Mouse (Mus musculus) bone marrow macrophage, adult 2 months (primary cell): ENCODE data around the gene Ap1m1. TPM values are rescaled to one million over a fixed set of nuclear protein-coding genes. Genes with fewer than 3 reads are reported as not detected.

Experiments used
- H3K27ac ChIP-seq: 2 replicates; pipeline ENCODE4 v1.5.1; 2012; ENCODE audit warnings: low read depth, low read length; ENCODE audit not compliant: insufficient read depth
- H3K4me1 ChIP-seq: 2 replicates; pipeline ENCODE4 v1.6.1; 2012; ENCODE audit warnings: low read length; ENCODE audit not compliant: control insufficient read depth, insufficient read depth
- H3K4me3 ChIP-seq: 2 replicates; pipeline ENCODE4 v1.5.1; 2012; ENCODE audit warnings: mild to moderate bottlenecking, low read length, moderate library complexity; ENCODE audit not compliant: insufficient read depth
- CTCF ChIP-seq: IDR thresholded peaks from 2 replicates; pipeline ENCODE4 v1.5.1; 2012; ENCODE audit warnings: low read depth, mild to moderate bottlenecking, low read length, moderate library complexity
- POLR2A ChIP-seq: IDR thresholded peaks from 2 replicates; pipeline ENCODE4 v1.6.1; 2012; ENCODE audit warnings: mild to moderate bottlenecking, low read depth, low read length, borderline replicate concordance
- polyA plus RNA-seq: library from polyadenylated mRNA; stranded (reverse); fragments of >200 nt; gene quantifications from 2 replicates; pipeline ENCODE4 v1.2.4, GENCODE M21; 2012; ENCODE audit not compliant: missing spikeins, insufficient read depth, insufficient read length

The Ap1m1 gene
- polyA plus RNA-seq, 1 experiment, result 51.4 TPM

DNA sequence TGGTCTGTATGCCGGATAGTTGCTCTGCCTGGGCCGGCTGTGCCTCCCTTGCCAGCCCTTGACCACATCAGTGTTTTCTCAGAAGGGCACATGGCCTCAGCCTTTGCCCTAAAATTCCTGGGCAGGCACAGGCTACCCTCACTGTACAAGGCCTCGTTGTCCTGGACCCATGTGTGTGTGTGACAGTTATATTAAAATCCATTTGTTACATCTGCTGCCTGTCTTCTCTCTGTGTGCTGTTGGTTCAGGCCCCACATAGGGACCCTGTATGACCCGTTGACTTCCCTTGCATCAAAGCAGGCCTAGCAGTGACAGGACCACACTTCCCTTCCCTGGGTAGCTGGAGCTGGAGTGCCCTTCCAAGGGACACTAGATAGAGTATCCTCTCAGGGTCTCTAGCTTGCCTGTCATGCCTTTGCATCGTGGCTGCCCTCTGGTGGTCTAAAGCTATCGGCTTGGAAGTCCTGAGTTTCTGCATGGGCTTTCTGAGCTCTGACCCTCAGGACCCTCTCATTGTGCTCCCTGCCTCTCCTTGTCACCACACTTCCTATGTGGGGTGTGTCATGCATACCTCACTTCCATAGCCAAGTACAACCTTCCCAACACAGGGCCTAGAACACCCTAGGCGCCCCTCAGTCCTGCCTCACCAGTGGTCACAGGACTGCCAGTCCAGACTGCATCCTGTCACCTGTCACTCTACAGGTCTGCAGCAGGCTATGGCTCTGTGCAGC lies 17.5 kb downstream of the Ap1m1 start:
- TF ChIP-seq POLR2A (no peak), CTCF (peak; percentile 48; the same call in 1 of the 2 replicates)
- H3K4me1 ChIP-seq, result no peaks in the 10 kb centered on the region

DNA sequence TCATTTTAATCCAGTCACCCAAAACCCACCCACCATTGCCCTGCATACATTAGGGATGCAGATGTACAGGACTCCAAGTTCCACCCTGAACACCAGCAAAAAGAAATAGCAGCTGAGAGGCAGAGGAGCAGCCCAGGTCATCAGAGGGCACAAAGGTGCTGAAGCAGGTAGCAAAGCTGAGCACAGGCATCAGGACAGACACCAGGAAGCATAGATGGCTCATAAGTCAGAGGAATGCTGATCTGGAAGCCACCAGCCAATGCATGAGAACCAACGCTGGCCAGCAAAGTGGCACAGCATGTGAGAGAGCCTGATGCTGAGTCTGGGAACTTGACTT lies 18.1 kb downstream of the Ap1m1 start:
- Histone ChIP-seq H3K4me1 (no peaks in the 10 kb centered on the region), H3K4me3 (no peak overlapping the region), H3K27ac (no peak overlapping the region)
- TF ChIP-seq POLR2A, result no peak
- TF ChIP-seq CTCF, result no peak

More for the DNA sequence above, 17.5 kb downstream of the Ap1m1 start:
- Histone ChIP-seq H3K27ac (no peak overlapping the region), H3K4me3 (no peak overlapping the region)

DNA sequence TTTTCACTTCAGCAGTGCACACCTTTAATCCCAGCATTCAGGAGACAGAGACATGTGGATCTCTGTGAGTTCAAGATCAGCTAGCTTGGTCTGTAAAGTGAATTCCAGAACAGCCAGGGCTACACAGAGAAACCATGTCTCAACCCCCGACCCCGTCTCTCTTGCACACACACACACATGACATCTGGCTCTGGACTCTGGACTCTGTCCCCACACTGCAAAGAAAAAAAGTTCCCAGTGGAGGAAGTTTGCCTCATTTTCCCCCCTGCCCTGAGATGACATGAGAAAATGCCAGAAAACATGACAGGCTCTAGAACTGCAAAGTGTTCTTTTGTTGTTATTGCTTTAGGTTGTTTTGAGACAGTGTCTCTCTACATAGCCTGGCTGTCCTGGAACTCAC lies 20.0 kb downstream of the Ap1m1 start:
- no peak for TF ChIP-seq CTCF
- TF ChIP-seq POLR2A, result no peak
- Histone ChIP-seq H3K27ac (no peak overlapping the region), H3K4me1 (no peaks in the 10 kb centered on the region), H3K4me3 (no peak overlapping the region)

DNA sequence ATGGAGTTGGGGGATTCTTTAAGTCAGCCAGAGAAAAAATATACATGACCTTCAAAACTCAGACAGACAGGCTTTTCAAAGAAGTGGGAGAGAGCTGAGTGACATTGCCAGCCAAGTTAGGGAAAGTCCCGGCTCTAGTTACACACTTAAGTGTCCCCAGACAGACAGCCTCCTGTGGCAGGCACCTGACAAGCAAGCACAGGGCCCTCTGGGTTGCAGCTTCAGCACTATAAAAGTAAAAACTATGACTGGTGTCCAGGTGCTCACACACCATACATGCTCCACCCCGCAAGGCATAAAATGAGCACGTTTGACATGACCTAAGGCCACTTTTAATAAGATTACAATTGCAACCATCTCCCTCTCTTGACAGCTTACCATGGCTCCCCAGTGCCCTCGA lies 20.8 kb downstream of the Ap1m1 start:
- H3K4me3 ChIP-seq, result no peak overlapping the region
- H3K4me1 ChIP-seq, result no peaks in the 10 kb centered on the region
- no peak overlapping the region for H3K27ac ChIP-seq
- no peak for TF ChIP-seq POLR2A
- TF ChIP-seq CTCF, result no peak

DNA sequence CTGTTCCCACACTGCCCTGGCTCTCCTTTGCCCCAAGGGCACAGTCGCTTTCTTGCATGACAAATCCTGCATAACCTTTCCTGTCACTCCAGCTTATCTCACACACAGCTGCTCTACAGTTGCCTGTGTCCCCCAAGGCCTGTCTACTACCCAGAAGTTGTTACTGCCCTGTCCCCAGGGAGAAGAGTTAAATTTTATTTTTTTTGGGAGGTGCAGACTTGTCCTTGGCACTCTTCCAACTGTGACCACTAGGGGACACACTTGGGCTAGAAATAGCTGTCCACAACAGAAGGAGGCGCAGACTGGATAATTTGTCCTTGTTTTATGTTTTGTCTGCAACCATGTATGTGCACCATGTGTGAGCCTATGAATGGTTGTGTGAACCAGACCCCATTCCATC lies 21.2 kb downstream of the Ap1m1 start:
- Histone ChIP-seq H3K4me3 (no peak overlapping the region), H3K4me1 (no peaks in the 10 kb centered on the region), H3K27ac (no peak overlapping the region)
- TF ChIP-seq CTCF (peak; percentile 76), POLR2A (no peak)

DNA sequence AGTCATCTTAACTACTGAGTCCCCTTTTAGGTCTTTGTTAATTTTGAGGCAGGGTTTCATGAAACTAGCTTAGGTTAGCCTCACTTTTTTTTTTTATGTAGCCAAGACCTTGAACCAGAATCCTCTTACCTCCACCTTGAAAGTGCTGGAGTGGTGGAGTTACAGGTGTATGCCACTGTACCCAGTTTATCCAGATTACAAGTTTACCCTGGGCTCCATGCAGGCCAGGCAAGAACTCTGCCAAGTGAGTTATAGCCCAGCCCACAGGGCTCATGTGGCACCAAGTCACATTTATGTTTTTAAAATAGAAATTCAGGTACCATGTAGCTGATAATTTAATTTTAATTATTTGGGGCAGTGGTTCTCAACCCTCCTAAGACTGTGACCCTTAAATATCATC lies 21.6 kb downstream of the Ap1m1 start:
- no peaks in the 10 kb centered on the region for H3K4me1 ChIP-seq
- no peak overlapping the region for H3K4me3 ChIP-seq
- TF ChIP-seq CTCF (no peak), POLR2A (no peak)
- no peak overlapping the region for H3K27ac ChIP-seq

DNA sequence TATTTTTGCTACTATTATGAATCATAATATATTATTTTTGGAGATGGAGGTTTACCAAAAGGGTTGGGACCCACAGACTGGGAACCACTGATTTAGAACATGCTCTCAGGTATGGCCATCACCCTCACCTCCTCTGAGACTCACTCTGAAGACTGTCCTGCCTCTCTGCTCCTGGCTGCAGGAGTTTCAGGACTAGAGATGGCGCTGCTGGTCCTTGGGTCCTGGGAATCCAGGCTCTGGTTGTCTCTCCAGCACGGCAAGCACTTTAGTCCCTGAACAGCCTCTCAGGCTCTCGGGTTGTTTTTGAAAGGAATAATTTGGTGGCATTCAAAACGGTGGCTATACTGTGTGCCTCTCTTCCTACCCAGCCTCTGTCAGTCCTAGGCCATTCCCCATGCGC lies 22.1 kb downstream of the Ap1m1 start:
- H3K4me1 ChIP-seq, result no peaks in the 10 kb centered on the region
- TF ChIP-seq CTCF, result peak; percentile 27; the same call in 1 of the 2 replicates
- no peak for TF ChIP-seq POLR2A
- H3K4me3 ChIP-seq, result no peak overlapping the region
- H3K27ac ChIP-seq, result no peak overlapping the region

DNA sequence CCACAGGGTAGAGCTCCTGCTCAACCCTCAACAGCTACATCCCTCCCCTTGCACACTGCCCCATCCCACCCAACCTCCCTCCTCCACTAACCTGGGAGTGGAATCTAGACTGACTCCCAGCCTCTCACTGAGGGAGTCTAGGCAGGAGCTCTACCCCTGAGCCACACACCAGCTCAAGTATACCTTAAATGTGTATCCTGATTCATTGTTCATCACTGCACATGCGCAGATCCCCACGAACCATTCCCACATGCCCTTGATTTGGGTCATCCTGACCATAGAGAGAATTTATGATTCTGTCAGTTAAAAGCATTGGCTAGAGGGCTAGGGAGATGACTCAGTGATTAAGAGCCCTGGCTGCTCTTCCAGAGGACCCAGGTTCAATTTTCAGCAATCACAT lies 22.9 kb downstream of the Ap1m1 start:
- Histone ChIP-seq H3K4me3 (no peak overlapping the region), H3K4me1 (no peaks in the 10 kb centered on the region), H3K27ac (no peak overlapping the region)
- TF ChIP-seq CTCF, result no peak
- no peak for TF ChIP-seq POLR2A

DNA sequence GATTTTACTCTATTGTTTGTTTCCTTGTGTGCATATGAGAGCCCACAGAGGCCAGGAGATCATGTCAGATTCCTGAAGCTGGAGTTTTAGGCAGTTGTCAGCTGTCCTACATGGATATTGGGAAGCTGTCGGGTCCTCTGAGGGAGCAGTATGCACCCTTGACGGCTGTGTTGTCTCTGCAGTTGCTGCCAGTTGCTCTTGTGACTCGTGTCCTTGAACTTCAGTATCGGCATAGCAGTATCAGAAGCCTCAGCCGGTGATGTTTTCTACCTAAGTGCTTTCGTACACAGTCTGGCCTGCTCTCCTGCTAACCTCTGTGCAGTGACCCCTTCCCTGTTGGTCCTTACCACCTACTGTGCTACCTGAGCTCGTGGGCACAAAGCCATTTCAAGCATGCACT lies 23.6 kb downstream of the Ap1m1 start:
- Histone ChIP-seq H3K4me1 (peaks cover 5% of the 10 kb centered on the region), H3K27ac (no peak overlapping the region), H3K4me3 (no peak overlapping the region)
- TF ChIP-seq POLR2A (no peak), CTCF (no peak)

DNA sequence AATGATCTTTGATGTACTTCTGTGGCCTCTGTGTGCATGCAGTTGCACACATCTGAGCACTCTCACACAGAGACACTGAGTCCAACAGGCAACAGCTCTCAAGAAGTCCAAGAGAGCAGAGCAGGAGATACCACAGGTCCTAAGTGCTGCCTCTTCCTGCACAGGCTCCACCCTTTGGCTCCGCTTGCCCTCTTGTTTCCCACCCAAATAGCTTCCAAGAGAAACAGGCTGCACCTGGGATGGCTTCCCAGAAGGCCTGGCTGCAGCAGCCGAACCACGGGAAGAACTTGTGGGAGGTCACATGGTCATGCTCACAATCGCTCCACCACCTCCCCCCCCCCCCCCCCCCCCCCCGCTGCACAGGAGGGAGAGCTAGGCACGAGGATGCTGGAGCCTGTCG lies 25.5 kb downstream of the Ap1m1 start:
- Histone ChIP-seq H3K4me3 (no peak overlapping the region), H3K4me1 (peaks cover 9% of the 10 kb centered on the region), H3K27ac (no peak overlapping the region)
- TF ChIP-seq CTCF, result no peak

DNA sequence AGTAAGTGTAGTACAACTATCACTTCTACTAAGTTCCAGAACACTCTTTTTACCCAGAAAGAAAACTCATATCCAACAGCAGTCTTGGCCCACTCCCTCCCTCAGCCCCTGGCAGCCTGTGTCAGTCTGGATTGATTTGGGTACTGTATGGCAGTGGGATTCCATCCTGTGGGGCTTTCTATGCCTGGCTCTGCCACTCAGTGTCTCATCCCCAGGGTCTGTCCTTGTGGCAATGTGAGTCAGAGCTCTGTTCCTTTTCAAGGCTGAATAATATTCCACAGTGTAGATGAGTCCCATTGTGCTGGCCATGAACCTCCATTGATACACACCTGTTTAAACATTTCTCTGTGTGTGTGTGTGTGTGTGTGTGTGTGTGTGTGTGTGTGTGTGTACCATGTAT lies 26.9 kb downstream of the Ap1m1 start:
- no peak for TF ChIP-seq CTCF
- no peak overlapping the region for H3K27ac ChIP-seq
- peaks cover 9% of the 10 kb centered on the region for H3K4me1 ChIP-seq
- H3K4me3 ChIP-seq, result no peak overlapping the region
